Mouse (Mus musculus): ENCODE results near the gene Hdgfl3.

DNA sequence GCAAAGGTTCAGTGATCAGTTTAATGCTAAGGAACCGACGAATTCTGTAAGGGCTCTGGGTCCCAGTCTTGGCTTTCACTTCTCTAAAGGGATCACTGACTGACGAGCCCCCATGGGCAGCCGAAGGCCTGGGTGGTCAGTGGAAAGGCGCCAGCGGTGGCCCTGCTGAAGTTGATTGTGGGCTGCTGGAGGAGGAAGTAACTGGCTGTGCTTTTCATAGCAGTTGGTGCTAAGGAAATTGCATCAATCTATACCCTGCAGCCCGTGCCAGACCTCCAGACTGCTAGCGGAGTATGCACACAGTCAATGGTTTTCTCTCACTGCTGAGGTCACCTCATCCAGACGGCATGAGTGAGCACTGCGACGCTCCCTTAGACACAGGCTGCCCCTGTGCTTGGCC lies 74.2 kb downstream of the Hdgfl3 start:
- no peak for TF ChIP-seq CTCF (IDR thresholded peaks at IDR 0.05; ENCODE audit: low read depth)
- TF ChIP-seq EP300 (IDR thresholded peaks at IDR 0.05; ENCODE audit: low read depth), result no peak

All from heart, postnatal 0 days (tissue).